Mouse (Mus musculus): Measurements from ENCODE around the gene Cyp27a1. TPM values are rescaled to one million over a fixed set of nuclear protein-coding genes. Genes with fewer than 3 reads are reported as not detected.

Gene Cyp27a1
- polyA plus RNA-seq, 1 experiment = 9.0 TPM

GRCm38 (mm10) chr1:74705016-74705415, 8.4 kb upstream of the Cyp27a1 start:
- Histone ChIP-seq H3K4me3 (ENCODE audit: control insufficient read depth, low read depth, low read length) (no peak overlapping the region), H3K27ac (ENCODE audit: control insufficient read depth, insufficient read depth, low read depth, low read length) (peak overlapping the region; percentile 25; the same call in 1 of the 2 replicates), H3K27me3 (ENCODE audit: control insufficient read depth, insufficient read depth, low read length) (no peaks in the 10 kb centered on the region), H3K4me1 (ENCODE audit: control insufficient read depth, insufficient read depth, low read length) (no peaks in the 10 kb centered on the region), H3K36me3 (ENCODE audit: control insufficient read depth, insufficient read depth, low read length) (no peaks in the 10 kb centered on the region)
- TF ChIP-seq POLR2A (IDR thresholded peaks at IDR 0.05; ENCODE audit: control insufficient read depth, low read depth, low read length) = no peak
- TF ChIP-seq CTCF (IDR thresholded peaks at IDR 0.05; ENCODE audit: control insufficient read depth, insufficient read depth, insufficient replicate concordance, low read depth, low read length) = no peak

GRCm38 (mm10) chr1:74709566-74709965, 3.8 kb upstream of the Cyp27a1 start:
- Histone ChIP-seq H3K27me3 (ENCODE audit: control insufficient read depth, insufficient read depth, low read length) (no peaks in the 10 kb centered on the region), H3K27ac (ENCODE audit: control insufficient read depth, insufficient read depth, low read depth, low read length) (no peak overlapping the region), H3K4me3 (ENCODE audit: control insufficient read depth, low read depth, low read length) (no peak overlapping the region), H3K4me1 (ENCODE audit: control insufficient read depth, insufficient read depth, low read length) (peaks cover 9% of the 10 kb centered on the region), H3K36me3 (ENCODE audit: control insufficient read depth, insufficient read depth, low read length) (no peaks in the 10 kb centered on the region)
- no peak for TF ChIP-seq POLR2A (IDR thresholded peaks at IDR 0.05; ENCODE audit: control insufficient read depth, low read depth, low read length)
- TF ChIP-seq CTCF (IDR thresholded peaks at IDR 0.05; ENCODE audit: control insufficient read depth, insufficient read depth, insufficient replicate concordance, low read depth, low read length) = no peak

- H3K4me1 ChIP-seq (ENCODE audit: control insufficient read depth, insufficient read depth, low read length) = peaks cover 9% of the 10 kb centered on the region
- no peaks in the 10 kb centered on the region for H3K27me3 ChIP-seq (ENCODE audit: control insufficient read depth, insufficient read depth, low read length)
- no peak overlapping the region for H3K4me3 ChIP-seq (ENCODE audit: control insufficient read depth, low read depth, low read length)
- TF ChIP-seq CTCF (IDR thresholded peaks at IDR 0.05; ENCODE audit: control insufficient read depth, insufficient read depth, insufficient replicate concordance, low read depth, low read length) (no peak), POLR2A (IDR thresholded peaks at IDR 0.05; ENCODE audit: control insufficient read depth, low read depth, low read length) (no peak)
- H3K27ac ChIP-seq (ENCODE audit: control insufficient read depth, insufficient read depth, low read depth, low read length) = no peak overlapping the region
- no peaks in the 10 kb centered on the region for H3K36me3 ChIP-seq (ENCODE audit: control insufficient read depth, insufficient read depth, low read length)
These were observed 1.3 kb upstream of the Cyp27a1 start for GRCm38 (mm10) chr1:74712046-74712445.

- no peaks in the 10 kb centered on the region for H3K27me3 ChIP-seq (ENCODE audit: control insufficient read depth, insufficient read depth, low read length)
- peaks cover 9% of the 10 kb centered on the region for H3K4me1 ChIP-seq (ENCODE audit: control insufficient read depth, insufficient read depth, low read length)
- H3K27ac ChIP-seq (ENCODE audit: control insufficient read depth, insufficient read depth, low read depth, low read length) = peak overlapping the region; percentile 49; the same call in 1 of the 2 replicates
- H3K36me3 ChIP-seq (ENCODE audit: control insufficient read depth, insufficient read depth, low read length) = no peaks in the 10 kb centered on the region
- TF ChIP-seq POLR2A (IDR thresholded peaks at IDR 0.05; ENCODE audit: control insufficient read depth, low read depth, low read length) (no peak), CTCF (IDR thresholded peaks at IDR 0.05; ENCODE audit: control insufficient read depth, insufficient read depth, insufficient replicate concordance, low read depth, low read length) (no peak)
- no peak overlapping the region for H3K4me3 ChIP-seq (ENCODE audit: control insufficient read depth, low read depth, low read length)
These were observed 794 bp upstream of the Cyp27a1 start for GRCm38 (mm10) chr1:74712461-74713098.

- H3K4me3 ChIP-seq (ENCODE audit: control insufficient read depth, low read depth, low read length) = peak overlapping the region; percentile 81
- H3K27ac ChIP-seq (ENCODE audit: control insufficient read depth, insufficient read depth, low read depth, low read length) = peak overlapping the region; percentile 70
- H3K4me1 ChIP-seq (ENCODE audit: control insufficient read depth, insufficient read depth, low read length) = peaks cover 9% of the 10 kb centered on the region
- no peaks in the 10 kb centered on the region for H3K36me3 ChIP-seq (ENCODE audit: control insufficient read depth, insufficient read depth, low read length)
- H3K27me3 ChIP-seq (ENCODE audit: control insufficient read depth, insufficient read depth, low read length) = no peaks in the 10 kb centered on the region
- TF ChIP-seq POLR2A (IDR thresholded peaks at IDR 0.05; ENCODE audit: control insufficient read depth, low read depth, low read length) (no peak), CTCF (IDR thresholded peaks at IDR 0.05; ENCODE audit: control insufficient read depth, insufficient read depth, insufficient replicate concordance, low read depth, low read length) (no peak)
These were observed 721 bp downstream of the Cyp27a1 start for GRCm38 (mm10) chr1:74713859-74714730.

GRCm38 (mm10) chr1:74714967-74715366, 1.6 kb downstream of the Cyp27a1 start:
- H3K36me3 ChIP-seq (ENCODE audit: control insufficient read depth, insufficient read depth, low read length) = no peaks in the 10 kb centered on the region
- peaks cover 9% of the 10 kb centered on the region for H3K4me1 ChIP-seq (ENCODE audit: control insufficient read depth, insufficient read depth, low read length)
- H3K27ac ChIP-seq (ENCODE audit: control insufficient read depth, insufficient read depth, low read depth, low read length) = no peak overlapping the region
- TF ChIP-seq CTCF (IDR thresholded peaks at IDR 0.05; ENCODE audit: control insufficient read depth, insufficient read depth, insufficient replicate concordance, low read depth, low read length) (no peak), POLR2A (IDR thresholded peaks at IDR 0.05; ENCODE audit: control insufficient read depth, low read depth, low read length) (no peak)
- H3K4me3 ChIP-seq (ENCODE audit: control insufficient read depth, low read depth, low read length) = no peak overlapping the region
- no peaks in the 10 kb centered on the region for H3K27me3 ChIP-seq (ENCODE audit: control insufficient read depth, insufficient read depth, low read length)

- no peak overlapping the region for H3K27ac ChIP-seq (ENCODE audit: control insufficient read depth, insufficient read depth, low read depth, low read length)
- H3K4me1 ChIP-seq (ENCODE audit: control insufficient read depth, insufficient read depth, low read length) = peaks cover 9% of the 10 kb centered on the region
- H3K36me3 ChIP-seq (ENCODE audit: control insufficient read depth, insufficient read depth, low read length) = no peaks in the 10 kb centered on the region
- H3K27me3 ChIP-seq (ENCODE audit: control insufficient read depth, insufficient read depth, low read length) = no peaks in the 10 kb centered on the region
- TF ChIP-seq POLR2A (IDR thresholded peaks at IDR 0.05; ENCODE audit: control insufficient read depth, low read depth, low read length) (no peak), CTCF (IDR thresholded peaks at IDR 0.05; ENCODE audit: control insufficient read depth, insufficient read depth, insufficient replicate concordance, low read depth, low read length) (no peak)
- no peak overlapping the region; the same call in 1 of the 2 replicates for H3K4me3 ChIP-seq (ENCODE audit: control insufficient read depth, low read depth, low read length)
These were observed 2.1 kb downstream of the Cyp27a1 start for GRCm38 (mm10) chr1:74715468-74715867.

Measured in testis, adult 2 months (tissue).